Mouse (Mus musculus): ENCODE data around the gene Mrpl20.

DNA sequence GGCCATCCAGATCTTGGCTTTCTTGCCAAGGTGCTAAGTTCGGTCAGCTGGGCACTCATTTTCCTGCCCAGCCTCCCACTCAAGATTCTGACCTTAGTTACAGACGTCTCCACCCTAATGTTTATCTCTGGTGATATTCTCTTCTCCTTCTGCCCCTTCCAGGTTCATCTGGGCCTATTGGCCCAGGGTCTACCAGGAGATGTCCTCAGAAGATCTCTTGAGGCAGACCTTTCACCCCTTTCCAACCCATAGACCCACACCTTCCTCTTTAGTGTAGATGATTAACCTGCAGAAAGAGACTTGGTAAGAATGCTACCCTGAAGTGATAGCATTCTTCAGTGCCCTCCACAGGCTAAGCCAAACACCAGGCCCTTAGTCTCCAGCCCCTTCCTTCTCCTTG is 31.0 kb upstream of the Mrpl20 start:
- no peak for TF ChIP-seq GATA1 (IDR thresholded peaks at IDR 0.05; ENCODE audit: borderline replicate concordance, low read length)
- no peak for TF ChIP-seq FLI1 (IDR thresholded peaks at IDR 0.05; ENCODE audit: low read length)
